Mouse (Mus musculus) skeletal muscle tissue, adult 2 months (tissue): ENCODE measurements around the gene Atp1b2.
"Not testable (repeated sequence)": the region's sequence is repeated elsewhere in the genome, so short reads cannot be mapped to it uniquely, and the experiment has no call there.

ENCODE experiments used
- DNase-seq: peaks from one replicate; pipeline ENCODE4 v3.0.0-alpha.2; 2012; ENCODE audit warnings: low read depth, low spot score

Gene Atp1b2

DNA sequence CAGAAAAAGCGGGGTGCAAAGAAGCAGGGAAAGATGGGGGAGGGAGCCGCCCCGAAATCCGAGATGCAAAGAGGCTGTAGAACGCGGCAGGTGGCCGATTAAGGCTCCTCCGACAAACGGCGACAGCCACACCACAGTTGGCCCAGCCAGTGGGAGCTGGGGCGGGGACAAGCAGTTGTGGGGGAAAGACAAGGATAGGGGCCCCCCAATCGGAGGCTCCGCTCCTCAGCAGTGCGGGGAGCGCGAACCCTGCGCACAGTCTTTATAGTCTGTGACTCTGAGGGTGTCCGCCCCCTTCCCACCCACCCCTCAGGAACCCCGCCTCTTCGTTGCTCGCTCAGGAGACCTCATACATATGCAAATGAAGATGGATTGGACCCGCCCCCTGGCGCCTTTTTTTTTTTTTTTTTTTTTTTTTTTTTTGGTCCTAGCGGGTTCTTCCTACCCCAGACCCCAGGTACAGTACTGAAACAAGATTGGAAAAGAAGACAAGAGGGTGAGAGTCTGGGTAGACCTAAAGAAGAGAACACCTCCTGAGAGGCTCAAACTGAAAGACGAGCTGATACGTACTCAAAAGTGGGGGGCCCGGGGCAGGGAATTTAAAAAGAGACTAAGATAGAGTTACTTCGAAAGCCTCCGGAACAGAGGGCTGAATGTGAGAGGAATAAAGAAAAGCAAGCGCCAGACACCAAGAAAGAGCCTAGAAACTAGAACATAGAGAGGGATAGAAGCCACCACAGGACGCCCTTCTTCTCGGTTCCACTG is at the start of gene Atp1b2:
Gene Atp1b2 (minus strand): TSS at position 217 of the 765 bp plus-strand sequence.
- DNase-seq: peak; percentile 88

GRCm38 (mm10) chr11:69654760-69655159 is 49.0 kb upstream of the Atp1b2 start:
- no peak for DNase-seq

DNA sequence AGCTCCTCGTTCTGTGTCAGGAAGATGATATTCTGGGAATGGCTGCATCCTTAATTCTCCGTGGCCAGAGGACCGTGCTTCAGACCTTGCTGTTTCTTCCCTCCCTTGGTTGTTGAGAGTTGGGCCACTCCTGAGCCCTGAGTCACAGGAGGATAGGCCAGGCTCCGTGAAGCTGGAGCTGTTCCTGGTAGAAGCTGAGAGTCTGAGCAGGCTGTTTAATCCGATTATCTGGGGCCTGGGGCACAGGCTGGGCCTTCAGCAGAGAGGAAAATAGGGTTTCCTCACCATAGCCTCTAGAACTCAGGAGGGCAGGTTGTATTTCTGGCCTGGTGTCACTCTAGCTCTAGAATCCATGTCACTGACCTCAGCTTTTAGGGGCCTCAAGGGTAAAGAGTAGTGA is 47.7 kb upstream of the Atp1b2 start:
- DNase-seq: no peak

GRCm38 (mm10) chr11:69645860-69646259 is 40.1 kb upstream of the Atp1b2 start:
- no peak for DNase-seq

DNA sequence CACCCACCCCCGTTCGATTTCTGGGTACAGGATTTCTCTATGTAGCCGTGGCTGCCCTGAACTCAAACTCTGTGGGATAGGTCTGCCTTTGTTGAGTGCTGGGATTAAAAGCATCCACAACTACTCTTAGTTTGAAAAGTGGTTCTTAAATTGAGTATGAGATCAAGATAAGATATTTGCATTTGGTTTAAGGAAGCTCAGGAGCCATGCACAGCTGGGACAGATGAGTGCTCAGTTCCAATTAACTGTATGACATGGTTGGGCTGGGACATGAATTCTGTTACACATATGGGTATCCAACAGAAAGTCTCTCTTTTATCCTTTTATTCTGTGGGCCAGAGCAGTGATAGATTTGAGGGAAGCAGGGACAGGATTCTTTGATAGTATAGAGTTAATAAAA is 29.7 kb upstream of the Atp1b2 start:
- no peak for DNase-seq

DNA sequence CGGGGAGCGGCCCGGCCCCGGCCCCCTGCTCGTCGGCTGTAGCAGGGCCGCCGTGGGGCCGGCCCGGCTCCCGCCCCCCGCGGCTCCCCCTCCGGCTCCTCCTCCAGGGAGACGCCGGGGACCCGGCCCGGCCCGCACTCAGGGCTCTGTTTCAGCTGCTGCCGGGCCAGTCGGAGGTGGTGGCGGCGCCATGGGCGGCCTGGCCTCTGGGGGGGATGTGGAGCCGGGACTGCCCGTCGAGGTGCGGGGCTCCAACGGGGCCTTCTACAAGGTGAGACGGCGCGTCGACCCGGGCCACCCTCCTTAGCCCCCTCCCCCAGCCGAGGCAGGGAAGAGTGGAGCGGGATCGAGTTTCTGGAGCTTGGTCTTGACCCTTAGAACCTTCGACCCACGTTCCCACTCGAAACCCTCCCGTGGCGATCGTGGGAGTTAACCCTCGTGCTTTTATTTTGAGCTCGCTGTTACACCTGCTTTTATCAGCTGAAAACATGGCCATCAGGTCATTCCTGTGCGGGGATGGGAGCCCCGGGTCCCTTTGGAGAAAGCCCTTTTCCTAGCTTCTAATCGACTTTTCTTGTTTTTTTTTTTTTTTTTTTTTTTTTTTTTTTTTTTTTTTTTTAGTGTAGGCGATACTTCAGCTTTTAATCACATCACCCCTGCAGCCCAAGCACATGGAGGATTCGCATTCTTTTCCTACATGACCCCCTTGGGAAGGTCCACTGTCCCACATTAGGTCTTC is 27.6 kb upstream of the Atp1b2 start:
- peak; percentile 49 for DNase-seq

GRCm38 (mm10) chr11:69632284-69633089 is 26.7 kb upstream of the Atp1b2 start, which contains the start of gene Fxr2:
Gene Fxr2 (plus strand): TSS chr11:69632990.
- DNase-seq: peak; percentile 100

DNA sequence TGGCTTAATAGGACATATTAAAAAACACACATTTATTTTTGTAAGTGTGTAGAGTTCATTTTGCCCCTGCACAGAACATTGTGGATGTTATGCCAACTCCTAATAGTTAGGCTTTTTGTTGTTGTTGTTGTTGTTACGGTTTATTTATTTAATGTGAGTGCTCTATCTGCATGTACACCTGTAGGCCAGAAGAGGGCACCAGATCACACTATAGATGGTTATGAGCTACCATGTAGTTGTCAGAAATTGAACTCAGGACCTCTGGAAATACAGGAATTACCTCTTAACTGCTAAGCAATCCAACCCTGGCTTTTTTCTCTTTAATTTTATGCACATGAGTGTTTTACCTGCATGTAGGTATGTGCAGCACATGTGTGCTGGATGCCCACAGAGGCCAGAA is 24.1 kb upstream of the Atp1b2 start:
- DNase-seq: no peak

DNA sequence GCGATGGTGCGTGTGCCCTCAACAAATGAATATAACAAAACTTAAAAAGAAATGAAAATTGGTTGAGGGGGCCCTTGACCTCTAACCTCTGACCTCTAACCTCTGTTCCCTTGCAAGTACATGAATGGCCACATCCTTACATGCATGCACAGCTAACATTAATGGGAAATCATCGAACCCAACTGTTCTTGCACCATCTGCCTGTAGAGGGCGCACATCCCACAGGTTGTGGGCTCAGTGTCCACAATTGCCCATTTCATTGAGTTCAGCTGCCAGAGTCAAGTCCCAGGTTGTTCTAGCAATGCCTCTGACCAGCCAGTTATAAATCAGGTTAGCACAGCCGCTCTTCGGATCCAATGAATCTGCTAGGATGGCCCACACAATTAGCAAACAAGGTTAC is 22.5 kb upstream of the Atp1b2 start:
- DNase-seq: no peak

DNA sequence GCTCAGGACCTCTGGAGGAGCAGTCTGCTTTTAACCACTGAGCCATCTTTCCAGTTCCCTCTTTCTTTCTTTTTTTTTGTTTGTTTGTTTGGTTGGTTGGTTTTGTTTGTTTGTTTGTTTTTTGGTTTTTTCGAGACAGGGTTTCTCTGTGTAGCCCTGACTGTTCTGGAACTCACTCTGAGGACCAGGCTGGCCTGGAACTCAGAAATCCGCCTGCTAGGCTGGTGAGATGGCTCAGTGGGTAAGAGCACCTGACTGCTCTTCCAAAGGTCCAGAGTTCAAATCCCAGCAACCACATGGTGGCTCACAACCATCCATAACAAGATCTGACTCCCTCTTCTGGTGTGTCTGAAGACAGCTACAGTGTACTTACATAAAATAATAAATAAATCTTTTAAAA is 18.6 kb upstream of the Atp1b2 start:
- DNase-seq: not testable (repeated sequence)

- DNase-seq: no peak
These were observed 17.3 kb upstream of the Atp1b2 start for GRCm38 (mm10) chr11:69623006-69623405.

- no peak for DNase-seq
These were observed 16.7 kb upstream of the Atp1b2 start for GRCm38 (mm10) chr11:69622406-69622805.

DNA sequence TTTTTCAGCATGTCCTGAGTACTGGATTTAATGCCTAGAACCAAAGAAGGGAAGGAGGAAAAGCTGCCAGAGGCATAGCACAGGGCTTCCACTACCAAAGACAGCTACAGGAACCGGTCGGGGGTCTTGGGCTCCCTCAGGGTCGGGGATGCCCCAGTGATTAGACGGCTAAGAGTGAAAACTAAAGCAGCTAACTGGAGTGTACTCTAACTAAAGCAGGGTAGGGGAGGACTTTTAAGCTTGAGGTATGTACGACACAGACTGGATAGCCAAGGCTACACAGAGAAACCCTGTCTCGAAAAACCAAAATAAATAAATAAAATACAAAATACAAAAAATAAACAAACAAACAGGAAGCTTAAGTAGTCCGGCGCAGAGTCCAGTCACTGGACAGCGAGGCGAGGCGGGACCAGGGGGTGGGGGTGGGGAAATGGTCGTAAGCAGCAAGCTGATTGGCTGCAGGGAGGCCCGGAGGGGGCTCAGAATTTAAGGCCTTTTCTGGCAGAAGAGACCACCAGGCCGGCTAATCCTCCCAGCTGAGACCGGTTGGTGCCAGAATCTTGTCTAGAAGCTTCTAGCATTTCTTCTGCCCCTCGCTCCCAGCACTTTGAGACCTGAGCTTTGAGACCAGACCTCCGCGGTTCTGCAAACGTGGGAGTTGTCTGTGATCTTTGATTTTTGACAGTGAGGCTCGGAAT is 16.0 kb upstream of the Atp1b2 start, which contains the start of gene Sat2:
Gene Sat2 (plus strand): TSS at position 454 of the 698 bp plus-strand sequence.
- DNase-seq: peak; percentile 72

DNA sequence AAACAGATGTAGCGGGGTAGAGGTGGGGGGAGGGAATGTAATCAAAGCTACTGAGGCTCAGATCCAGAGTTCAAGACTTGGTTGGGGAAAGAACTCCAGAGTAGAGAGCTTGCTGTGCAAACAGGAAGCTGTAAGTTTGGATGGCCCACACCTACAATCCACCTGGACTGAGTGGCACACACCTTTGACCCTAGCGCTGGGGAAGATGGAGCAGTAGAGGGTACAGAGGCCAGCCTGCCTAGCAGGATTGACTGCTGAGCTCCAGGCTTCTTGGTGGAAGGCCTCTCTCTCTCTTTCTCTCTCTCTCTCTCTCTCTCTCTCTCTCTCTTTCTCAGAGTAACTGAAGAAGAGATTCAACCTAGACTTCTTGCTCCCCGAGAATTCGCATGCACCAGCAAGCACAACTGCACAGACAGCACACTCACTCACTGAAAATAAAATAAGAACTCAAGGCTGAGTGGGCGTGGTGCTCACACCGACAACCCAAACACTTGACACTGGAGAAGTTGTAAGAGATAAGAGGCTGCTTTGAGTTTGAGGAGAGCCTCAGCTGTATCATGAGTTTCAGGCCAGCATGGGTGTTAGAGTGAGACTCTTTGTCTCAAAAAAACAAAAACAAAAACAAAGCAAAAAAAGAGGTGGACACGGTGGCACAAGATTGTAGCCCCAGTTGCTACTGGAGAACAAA is 14.8 kb upstream of the Atp1b2 start:
- DNase-seq: no peak

DNA sequence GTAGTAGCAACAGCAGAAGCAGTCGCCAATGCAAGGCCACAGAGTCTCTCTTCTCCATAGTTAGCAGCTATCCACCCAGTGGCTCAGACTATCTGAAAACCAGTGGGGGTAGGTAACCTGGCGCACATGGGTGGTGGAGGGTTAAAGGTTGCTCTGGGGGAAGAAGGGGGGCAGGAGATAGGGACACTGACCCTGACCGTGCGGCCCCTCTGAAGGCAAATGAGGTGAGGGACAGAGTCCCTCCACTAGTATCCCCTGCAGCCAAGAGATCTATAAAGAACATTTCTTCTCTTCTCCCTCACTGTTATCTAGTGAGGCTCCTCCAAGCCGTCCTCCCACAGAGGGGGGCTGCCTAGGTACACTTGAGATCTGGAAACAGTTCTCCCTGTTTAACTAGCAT is 12.1 kb upstream of the Atp1b2 start, which contains the start of gene Shbg:
Gene Shbg (minus strand): TSS at position 101 of the 400 bp plus-strand sequence.
- no peak for DNase-seq

- DNase-seq: no peak
These were observed 11.0 kb upstream of the Atp1b2 start for GRCm38 (mm10) chr11:69616781-69617180.

GRCm38 (mm10) chr11:69614257-69614588 is 8.5 kb upstream of the Atp1b2 start:
- not testable (repeated sequence) for DNase-seq

DNA sequence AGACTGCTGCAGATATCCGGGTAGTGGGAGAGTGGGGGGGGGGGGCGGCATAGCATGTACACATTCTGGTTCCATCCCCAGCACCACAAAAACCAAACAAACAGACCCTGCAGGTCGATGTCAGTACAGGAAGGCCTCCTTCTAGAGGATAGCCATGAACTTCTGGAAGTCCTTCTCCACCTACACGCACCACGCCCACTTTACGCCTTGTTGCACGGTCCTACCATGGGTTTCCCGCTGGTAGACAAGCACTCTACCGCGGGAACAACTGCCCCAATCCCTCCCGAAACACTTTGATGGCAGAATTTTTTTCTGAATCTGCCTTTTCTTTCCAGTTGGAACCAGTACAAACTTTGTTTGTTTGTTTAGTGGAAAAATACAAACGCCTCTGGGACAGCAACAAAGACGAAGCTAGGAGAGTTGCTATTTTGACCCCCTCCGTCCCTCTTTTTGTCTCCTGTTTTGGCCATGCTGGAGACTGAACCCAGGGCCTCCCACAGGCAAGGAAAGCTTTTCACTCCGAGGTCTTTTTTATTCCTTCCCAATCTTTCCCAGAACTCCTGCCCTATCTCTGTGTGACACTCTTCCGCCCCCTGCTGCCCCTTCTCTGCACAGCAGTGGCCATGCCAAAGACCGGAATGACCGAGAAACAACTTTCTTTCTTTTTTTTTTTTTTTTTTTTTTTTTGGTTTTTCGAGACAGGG is 8.0 kb upstream of the Atp1b2 start:
- no peak for DNase-seq

DNA sequence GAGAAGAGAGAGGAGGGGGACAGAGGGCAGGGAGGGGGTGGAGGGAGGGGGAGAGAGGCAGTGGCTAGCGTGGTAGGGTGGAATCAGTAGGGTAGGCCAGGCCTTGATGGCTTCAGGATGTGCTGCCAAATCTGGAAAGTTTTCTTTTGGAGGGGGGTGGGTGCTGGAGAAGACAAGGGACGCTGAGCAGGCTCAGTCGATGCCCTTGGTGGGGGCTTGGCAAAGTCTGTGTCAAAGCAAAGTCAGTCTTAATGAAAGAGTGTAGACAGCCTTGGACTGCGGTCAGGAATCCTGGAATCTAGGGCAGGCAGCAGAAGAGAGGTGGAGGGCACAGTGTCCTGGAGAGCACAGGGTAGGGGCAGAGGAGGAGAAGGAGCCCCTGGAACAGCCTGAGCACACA is 5.2 kb upstream of the Atp1b2 start:
- no peak for DNase-seq

DNA sequence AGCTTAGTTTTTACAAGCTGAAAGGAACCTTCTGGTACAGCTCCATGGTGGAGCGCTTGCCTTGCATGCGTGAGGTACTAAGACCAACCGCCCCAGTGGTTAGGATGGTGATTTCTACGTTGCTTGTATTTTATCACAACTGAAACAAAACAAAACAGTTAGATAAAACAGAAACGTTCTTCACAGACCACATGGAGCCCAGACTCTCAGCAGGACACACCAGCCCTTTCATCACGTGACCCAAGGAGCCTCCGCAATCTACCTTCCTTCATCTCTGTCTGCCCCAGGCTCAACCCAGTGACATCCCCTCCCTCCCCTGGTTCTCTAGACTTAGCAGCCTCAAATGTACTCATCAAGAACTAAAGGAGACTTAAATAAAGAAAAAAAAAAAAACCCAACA is 3.7 kb upstream of the Atp1b2 start:
- no peak for DNase-seq
